Mouse (Mus musculus) kidney, adult 9 months (tissue): ENCODE data around the gene Apba1.

ENCODE experiments used
- DNase-seq: peaks from one replicate; pipeline ENCODE4 v3.0.0; 2022

The Apba1 gene

GRCm38 (mm10) chr19:23879862-23880261 lies 121.2 kb downstream of the Apba1 start:
- no peak for DNase-seq

GRCm38 (mm10) chr19:23886169-23886568 lies 127.5 kb downstream of the Apba1 start:
- no peak for DNase-seq

DNA sequence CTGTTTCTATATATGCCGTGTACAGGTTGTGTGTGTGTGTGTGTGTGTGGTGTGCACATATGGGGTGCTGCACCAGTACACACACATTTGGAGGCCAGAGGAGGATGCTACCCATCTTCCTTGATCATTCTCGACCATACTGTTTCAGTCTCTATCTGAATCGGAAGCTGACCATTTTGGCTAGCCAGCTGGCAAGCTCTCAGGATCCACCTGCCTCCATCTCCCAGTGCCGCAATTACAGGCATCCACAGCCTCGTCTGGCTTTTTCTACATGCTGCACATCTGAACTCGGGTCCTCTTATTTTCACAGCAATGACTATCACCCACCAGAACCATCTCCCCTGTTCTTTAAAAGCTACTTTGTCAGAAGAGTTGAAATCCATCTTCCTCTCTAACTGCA lies 132.7 kb downstream of the Apba1 start:
- DNase-seq = no peak

- no peak for DNase-seq
Measured at GRCm38 (mm10) chr19:23892633-23893032, 133.9 kb downstream of the Apba1 start.

GRCm38 (mm10) chr19:23893093-23893889 lies 134.6 kb downstream of the Apba1 start:
- DNase-seq = peak; percentile 2

DNA sequence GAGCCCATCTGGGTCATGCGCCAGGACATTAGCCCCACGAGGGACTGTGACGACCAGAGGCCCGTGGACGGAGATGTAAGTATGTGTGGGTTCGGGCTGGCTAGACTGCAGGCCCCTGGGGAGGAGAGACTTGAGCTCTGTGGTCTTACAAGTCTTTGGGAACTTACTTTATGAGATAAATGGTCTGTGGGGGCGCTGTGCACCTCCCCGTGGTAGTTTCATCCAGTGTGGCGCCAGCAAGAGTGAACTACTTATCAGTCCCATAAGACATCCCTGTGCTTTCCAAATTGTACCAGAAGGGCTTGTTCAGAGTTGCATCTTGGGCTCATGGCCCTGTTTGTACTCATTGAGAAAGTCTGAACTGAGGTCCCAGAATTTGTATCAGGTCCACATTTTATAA lies 135.3 kb downstream of the Apba1 start:
- DNase-seq = no peak

DNA sequence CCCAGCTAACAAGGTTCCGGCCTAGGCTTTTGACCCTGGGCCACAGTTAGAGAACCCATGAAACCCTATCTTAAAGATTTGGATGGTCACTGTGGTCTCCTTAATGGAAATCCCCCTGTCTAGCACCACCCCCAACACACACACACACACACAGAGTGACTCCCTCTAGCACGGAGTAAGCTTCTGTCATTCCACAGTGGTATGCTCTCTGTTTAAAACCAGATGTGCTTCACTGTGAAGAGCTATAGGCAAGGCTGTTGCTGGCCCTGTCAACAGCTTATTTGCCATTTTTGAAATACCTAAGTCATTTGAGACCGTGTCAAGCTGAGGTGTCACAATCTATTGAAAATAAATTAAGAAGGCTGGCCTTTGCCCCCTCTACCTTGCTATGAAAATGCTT lies 136.1 kb downstream of the Apba1 start:
- DNase-seq = no peak

GRCm38 (mm10) chr19:23896915-23897314 lies 138.2 kb downstream of the Apba1 start:
- no peak for DNase-seq

DNA sequence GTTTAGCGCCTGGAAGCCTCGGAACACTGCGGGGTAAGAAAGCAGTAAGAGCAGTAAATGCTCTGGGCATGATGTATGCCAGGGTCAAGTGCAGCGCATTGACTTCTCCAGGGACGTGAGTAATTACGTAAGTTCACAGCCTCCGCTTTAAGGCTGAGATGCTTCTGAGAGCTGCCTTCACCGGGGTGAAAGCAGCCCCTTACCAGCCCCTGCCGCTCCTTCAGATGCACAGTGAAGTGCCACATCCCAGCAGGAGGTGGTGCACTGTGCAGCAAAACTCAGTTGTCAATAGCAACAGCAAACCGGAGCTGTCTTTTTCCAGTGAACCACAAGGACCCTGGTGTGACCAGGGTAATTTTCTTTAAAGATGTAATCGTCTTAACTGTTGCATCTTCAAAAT lies 139.8 kb downstream of the Apba1 start:
- no peak for DNase-seq

DNA sequence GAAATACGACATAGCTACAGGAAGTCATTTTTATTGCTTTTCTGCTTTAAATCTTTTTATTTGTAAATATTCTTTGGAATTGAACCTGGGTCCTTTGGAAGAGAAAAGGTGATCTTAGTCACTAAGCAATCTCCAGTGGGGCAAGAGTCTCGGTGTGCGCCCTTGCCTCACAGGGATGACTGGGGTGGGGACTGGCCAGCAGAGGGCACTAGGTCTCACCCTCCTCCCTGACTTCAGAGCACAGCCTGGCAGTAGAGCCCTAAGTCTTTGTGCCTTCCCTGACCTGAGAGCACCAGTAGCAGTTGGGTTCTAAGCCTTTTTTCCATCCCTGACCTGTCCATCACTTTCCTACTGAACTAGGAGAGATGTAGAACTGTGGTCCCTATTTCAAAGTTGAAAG lies 142.5 kb downstream of the Apba1 start:
- peak; percentile 40 for DNase-seq

GRCm38 (mm10) chr19:23901768-23902167 lies 143.1 kb downstream of the Apba1 start:
- no peak for DNase-seq

GRCm38 (mm10) chr19:23903066-23903465 lies 144.4 kb downstream of the Apba1 start:
- no peak for DNase-seq

DNA sequence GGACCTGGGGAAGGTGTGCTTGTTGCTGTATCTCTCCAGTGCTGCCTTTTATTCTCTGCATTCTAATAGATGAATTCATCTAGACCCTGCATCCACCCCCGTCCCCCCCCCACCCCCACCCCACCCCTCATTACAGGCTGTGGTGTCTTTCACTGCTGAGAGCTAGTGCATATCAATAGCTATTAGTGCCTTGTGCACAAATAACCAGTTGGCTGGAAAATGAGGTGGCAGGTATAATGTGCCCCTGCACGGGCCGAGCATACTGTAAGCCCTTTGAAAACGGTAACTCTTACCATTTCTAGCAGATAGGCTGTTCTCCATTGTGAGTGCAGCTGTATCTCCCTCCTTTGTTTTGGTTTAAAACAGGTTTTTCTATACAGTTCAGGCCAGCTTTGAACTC lies 146.2 kb downstream of the Apba1 start:
- no peak for DNase-seq

DNA sequence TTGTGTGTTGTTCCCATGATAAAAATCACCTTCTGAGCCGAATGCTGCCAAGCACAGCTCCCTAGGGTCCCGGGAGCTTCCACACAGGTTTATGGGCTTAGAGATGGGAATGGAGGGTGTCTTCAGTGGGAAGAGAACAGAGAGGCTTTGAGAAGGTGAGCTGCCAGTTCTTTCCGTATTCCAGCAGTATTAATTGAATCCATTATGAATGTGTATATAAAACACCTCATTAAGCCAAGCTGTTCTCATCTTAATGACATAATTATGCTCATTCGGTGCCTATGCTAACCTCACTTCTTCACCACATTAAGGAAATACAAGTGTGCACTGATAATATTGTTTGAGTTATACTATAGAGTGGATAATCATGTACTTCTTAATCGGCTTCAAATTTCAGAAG lies 147.1 kb downstream of the Apba1 start:
- DNase-seq = no peak

DNA sequence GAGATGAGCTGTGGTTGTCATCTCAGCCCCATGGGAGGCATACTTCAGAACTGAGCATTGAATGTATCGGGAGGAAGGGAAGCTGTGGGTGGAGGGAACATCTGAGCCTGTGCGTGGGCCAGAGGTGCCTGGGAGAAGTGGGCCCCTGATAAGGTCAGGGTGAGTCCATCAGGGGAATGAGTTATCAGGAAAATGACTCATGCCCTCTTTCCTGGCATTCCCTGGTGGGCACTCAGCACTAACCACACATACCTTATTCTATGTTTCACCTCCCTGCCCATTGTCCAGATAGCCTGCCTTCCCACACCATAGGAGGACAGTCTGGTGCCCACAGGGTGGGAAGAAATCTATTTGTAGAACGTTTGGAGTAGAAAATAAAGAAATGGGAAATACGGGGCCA lies 151.7 kb downstream of the Apba1 start:
- DNase-seq = no peak

- DNase-seq = no peak
Measured at GRCm38 (mm10) chr19:23919384-23920219, 160.9 kb downstream of the Apba1 start.

GRCm38 (mm10) chr19:23920220-23920544 lies 161.5 kb downstream of the Apba1 start:
- DNase-seq = no peak

GRCm38 (mm10) chr19:23922601-23923000 lies 163.9 kb downstream of the Apba1 start:
- no peak for DNase-seq

- DNase-seq = no peak
Measured at GRCm38 (mm10) chr19:23924057-23924456, 165.4 kb downstream of the Apba1 start.

DNA sequence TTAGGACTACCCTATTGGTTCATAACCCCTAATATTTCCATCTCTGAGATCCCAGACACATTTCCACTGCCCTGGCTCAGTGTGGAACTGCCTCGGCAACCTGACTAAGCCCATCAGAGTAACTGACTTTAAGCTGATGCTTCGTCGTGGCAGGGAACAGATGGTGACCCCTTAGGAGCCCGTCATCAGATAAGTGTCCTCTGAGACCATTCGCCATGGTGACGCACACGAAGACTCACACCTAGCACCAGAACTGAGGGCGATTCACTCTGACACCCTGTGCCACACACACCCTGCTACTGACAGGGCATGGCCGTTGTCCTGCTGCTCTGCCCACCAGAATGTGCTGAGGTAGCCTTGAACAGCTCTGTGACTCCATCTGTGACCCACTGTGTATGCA lies 166.1 kb downstream of the Apba1 start:
- no peak for DNase-seq

DNA sequence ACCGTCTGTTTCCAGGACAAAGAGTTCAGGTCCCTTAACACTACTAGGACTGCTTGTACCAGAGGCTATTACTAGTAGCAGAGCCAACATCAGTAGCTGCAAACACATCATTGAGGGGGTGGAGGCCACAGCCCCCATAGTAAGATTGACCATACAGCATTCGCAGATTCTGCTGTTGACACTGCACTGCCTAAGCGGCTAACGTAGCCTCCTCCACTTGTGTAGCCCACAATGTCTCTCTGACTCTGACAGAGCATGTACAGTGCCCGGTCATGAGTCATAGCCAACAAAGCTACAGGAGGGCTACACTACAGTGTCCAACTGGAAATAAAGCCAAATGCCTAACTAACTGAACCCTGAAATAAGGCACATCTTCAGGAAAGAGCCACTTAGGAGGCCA lies 166.9 kb downstream of the Apba1 start:
- DNase-seq = no peak

DNA sequence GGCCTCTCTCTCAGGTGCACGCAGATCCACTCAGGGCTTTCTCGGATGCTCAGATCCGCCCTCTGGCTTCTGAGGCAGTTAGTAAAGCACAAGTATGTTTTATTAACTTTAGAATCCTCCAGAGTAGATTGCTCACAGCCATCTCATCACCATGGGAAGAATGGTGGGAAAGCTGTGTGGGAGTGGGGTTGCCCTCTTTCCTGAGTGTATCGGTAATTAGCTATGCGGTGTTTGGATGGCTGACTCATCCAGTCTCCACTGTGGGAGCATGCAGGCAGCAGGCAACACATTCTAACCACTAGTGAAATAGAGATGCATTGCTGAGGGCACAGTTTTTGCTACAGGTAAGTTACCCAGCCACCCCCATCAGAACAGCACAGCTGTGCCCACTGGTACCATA lies 172.1 kb downstream of the Apba1 start:
- no peak for DNase-seq

DNA sequence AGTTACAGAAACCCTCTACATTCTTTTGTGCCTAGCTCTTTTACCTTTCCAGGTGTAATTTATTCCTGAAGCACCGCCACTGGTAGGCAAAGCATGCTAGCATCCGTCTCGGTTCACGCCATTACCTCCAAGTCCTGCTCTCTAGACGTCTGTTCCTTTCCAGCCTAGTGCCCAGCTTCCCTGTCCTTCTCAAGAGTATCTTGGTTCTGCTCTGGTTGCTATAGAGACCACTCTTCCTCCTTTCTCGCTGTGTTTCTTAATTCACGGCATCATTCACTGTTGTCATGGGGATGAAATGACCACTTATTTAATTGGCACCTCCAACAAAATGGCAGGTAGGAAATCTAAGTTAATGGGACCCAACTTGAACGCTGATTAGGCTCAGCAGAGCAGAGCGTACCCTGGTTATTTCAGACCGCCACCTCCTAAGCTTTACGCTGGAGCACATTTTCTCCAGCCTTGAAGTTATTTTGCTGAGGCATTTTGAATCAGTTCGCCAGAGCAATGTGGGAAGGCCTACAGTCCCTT lies 182.8 kb downstream of the Apba1 start:
- no peak for DNase-seq

DNA sequence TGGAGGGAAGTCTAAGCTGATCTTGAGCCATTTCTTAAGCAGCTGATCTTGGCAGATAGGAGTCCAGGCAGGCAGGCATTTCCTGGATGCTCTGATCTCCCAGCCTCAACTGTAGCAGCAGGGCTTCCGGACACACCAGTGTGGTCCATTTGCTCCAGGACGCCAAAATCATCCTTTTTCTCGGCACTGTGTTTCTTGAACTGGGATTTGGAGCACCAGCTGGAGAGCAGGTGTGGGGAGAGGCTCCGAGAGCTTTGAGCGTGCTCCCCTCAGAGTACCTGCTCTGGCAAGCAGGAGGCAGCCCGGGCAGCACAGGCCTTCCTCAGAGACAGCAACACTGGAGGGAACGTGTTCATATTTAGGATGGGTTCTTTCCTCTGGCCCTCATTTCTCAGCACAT lies 184.2 kb downstream of the Apba1 start:
- no peak for DNase-seq
